Mouse (Mus musculus) stomach, embryonic 16.5 days (tissue): Measurements from ENCODE around the gene Pigk. TPM values are rescaled to one million over a fixed set of nuclear protein-coding genes. Genes with fewer than 3 reads are reported as not detected.

Experiments used
- ATAC-seq: fragments of 200-750 bp; cut with Nextera tagmentation; 2 replicates; pipeline ENCODE4 v1.8.0; 2017; ENCODE audit warnings: moderate number of reproducible peaks, moderate TSS enrichment; ENCODE audit not compliant: insufficient read depth, low FRiP score
- H3K27ac ChIP-seq: fragments of 300-500 bp; sonication (generic); 2 replicates; pipeline ENCODE4 v1.5.1; 2014; ENCODE audit warnings: low read length
- H3K27me3 ChIP-seq: fragments of 300-500 bp; sonication (generic); 2 replicates; pipeline ENCODE4 v1.6.1; 2014; ENCODE audit warnings: low read length, control low read depth, mixed read lengths; ENCODE audit not compliant: control insufficient read depth, insufficient read depth
- H3K36me3 ChIP-seq: fragments of 300-500 bp; sonication (generic); 2 replicates; pipeline ENCODE4 v1.6.1; 2014; ENCODE audit warnings: low read length; ENCODE audit not compliant: control insufficient read depth, insufficient read depth
- H3K4me1 ChIP-seq: fragments of 300-500 bp; sonication (generic); 2 replicates; pipeline ENCODE4 v1.6.1; 2014; ENCODE audit warnings: low read length, control low read depth, mixed read lengths; ENCODE audit not compliant: control insufficient read depth, insufficient read depth
- H3K4me2 ChIP-seq: fragments of 300-500 bp; sonication (generic); 2 replicates; pipeline ENCODE4 v1.6.1; 2014; ENCODE audit warnings: low read depth, low read length, mixed read lengths
- H3K4me3 ChIP-seq: fragments of 300-500 bp; sonication (generic); replicated peaks from 2 replicates; pipeline ENCODE4 v1.5.1; 2014; ENCODE audit warnings: mild to moderate bottlenecking, low read length
- H3K9ac ChIP-seq: fragments of 300-500 bp; sonication (generic); 2 replicates; pipeline ENCODE4 v1.6.1; 2014; ENCODE audit warnings: low read length
- H3K9me3 ChIP-seq: fragments of 300-500 bp; sonication (generic); replicated peaks from 2 replicates; pipeline ENCODE4 v1.6.1; 2016; ENCODE audit warnings: low read length, control low read depth; ENCODE audit not compliant: control insufficient read depth
- WGBS: fragments of 180-500 bp; shearing (Covaris S2); extraction: QIAGEN DNeasy Blood & Tissue Kit; methylation state at CpG from one replicate; pipeline ENCODE4 v1.1.7; 2014; 5-methylcytosine and 5-hydroxymethylcytosine counted together
- polyA plus RNA-seq: library from polyadenylated mRNA; unstranded; fragments of >200 nt; fragmentation: Nextera tagmentation; extraction: Ambion mirVana; gene quantifications from 2 replicates; pipeline ENCODE4 v1.2.1, GENCODE M21; 2015

Pigk gene
- polyA plus RNA-seq, 1 experiment from 2014 or later = 39.0 TPM

- 69% methylated on average over 4 of the region's 4 CpGs for WGBS
- H3K4me2 ChIP-seq = no peak overlapping the region
- no peak overlapping the region for H3K9ac ChIP-seq
- H3K4me3 ChIP-seq = no peak overlapping the region
- H3K27me3 ChIP-seq = no peaks in the 10 kb centered on the region
- no peak for ATAC-seq
- H3K9me3 ChIP-seq = no peaks in the 10 kb centered on the region
- H3K4me1 ChIP-seq = 0 out of 2 replicates have a peak, but pooled peaks cover 4% of the 10 kb centered on the region
- H3K36me3 ChIP-seq = no peaks in the 10 kb centered on the region
- H3K27ac ChIP-seq = no peak overlapping the region
Observed at GRCm38 (mm10) chr3:152712957-152713356, 943 bp upstream of the Pigk start.

DNA sequence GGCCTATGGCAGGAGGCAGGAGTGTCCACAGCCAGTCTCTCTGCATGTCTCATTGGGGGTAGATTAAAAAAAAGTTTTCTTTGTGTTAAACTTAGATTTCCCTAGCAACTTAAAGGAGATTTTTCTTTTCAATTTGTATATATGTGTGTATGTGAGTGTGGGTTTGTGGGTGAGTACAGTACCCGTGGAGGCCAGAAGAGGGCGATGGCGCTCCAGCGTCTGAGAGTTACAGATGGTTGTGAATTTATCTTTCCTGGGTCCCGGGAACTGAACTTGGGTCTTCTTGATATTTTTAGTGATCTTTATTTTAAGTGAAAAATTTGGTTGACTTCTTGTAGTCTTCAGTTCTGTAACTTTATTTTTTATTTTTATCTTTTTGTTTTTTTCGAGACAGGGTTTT is 7.4 kb downstream of the Pigk start:
- H3K9ac ChIP-seq = no peak overlapping the region
- H3K27ac ChIP-seq = no peak overlapping the region
- 85% methylated on average over 6 of the region's 6 CpGs for WGBS
- no peaks in the 10 kb centered on the region for H3K4me1 ChIP-seq
- no peak for ATAC-seq
- peaks cover 5% of the 10 kb centered on the region; the same call in 1 of the 2 replicates for H3K36me3 ChIP-seq
- no peak overlapping the region for H3K4me2 ChIP-seq
- H3K9me3 ChIP-seq = no peaks in the 10 kb centered on the region
- H3K27me3 ChIP-seq = no peaks in the 10 kb centered on the region
- H3K4me3 ChIP-seq = no peak overlapping the region

- no peak overlapping the region for H3K9ac ChIP-seq
- no peaks in the 10 kb centered on the region for H3K4me1 ChIP-seq
- H3K36me3 ChIP-seq = peaks cover 5% of the 10 kb centered on the region; the same call in 1 of the 2 replicates
- no peak overlapping the region for H3K4me3 ChIP-seq
- no peak overlapping the region for H3K4me2 ChIP-seq
- H3K9me3 ChIP-seq = no peaks in the 10 kb centered on the region
- no peaks in the 10 kb centered on the region for H3K27me3 ChIP-seq
- no peak; the same call in 1 of the 2 replicates for ATAC-seq
- 63% methylated on average over 3 of the region's 3 CpGs for WGBS
- no peak overlapping the region for H3K27ac ChIP-seq
Observed at GRCm38 (mm10) chr3:152722836-152723235, 8.9 kb downstream of the Pigk start.

- Histone ChIP-seq H3K27ac (no peak overlapping the region), H3K36me3 (peaks cover 5% of the 10 kb centered on the region; the same call in 1 of the 2 replicates), H3K4me1 (no peaks in the 10 kb centered on the region), H3K4me2 (no peak overlapping the region), H3K9me3 (no peaks in the 10 kb centered on the region), H3K27me3 (no peaks in the 10 kb centered on the region), H3K4me3 (no peak overlapping the region), H3K9ac (no peak overlapping the region)
- WGBS = 86% methylated on average over 9 of the region's 9 CpGs
- ATAC-seq = no peak
Observed at GRCm38 (mm10) chr3:152724446-152724845, 10.5 kb downstream of the Pigk start.

DNA sequence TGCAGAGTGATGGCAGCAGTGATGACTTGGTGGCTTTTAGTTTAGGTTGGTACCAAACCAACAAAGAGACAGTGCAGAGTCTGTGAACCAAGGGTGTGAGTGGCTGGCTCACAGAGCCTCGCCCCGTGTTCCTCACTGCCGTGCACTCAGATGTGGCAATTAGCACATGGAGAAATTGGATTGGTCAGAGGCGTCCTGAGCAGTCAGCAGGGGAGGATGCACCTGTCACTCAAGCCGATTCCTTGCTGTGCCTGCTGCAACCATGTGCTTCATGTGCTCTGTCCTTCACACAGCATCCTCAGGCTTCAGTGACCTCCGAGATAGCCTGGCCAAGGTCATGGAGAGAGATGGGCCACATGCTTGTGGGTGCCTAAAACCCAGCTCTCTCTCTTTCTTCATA is 14.3 kb downstream of the Pigk start:
- no peaks in the 10 kb centered on the region for H3K4me1 ChIP-seq
- H3K9me3 ChIP-seq = no peaks in the 10 kb centered on the region
- WGBS = 76% methylated on average over 6 of the region's 6 CpGs

GRCm38 (mm10) chr3:152733011-152733410 is 19.1 kb downstream of the Pigk start:
- 97% methylated on average over 4 of the region's 4 CpGs for WGBS
- Histone ChIP-seq H3K9ac (no peak overlapping the region), H3K27me3 (no peaks in the 10 kb centered on the region), H3K4me3 (no peak overlapping the region), H3K9me3 (no peaks in the 10 kb centered on the region), H3K27ac (no peak overlapping the region), H3K4me1 (no peaks in the 10 kb centered on the region), H3K36me3 (no peaks in the 10 kb centered on the region), H3K4me2 (no peak overlapping the region)
- no peak for ATAC-seq

More for the DNA sequence above, 14.3 kb downstream of the Pigk start:
- H3K4me2 ChIP-seq = no peak overlapping the region
- no peak overlapping the region for H3K27ac ChIP-seq
- H3K27me3 ChIP-seq = no peaks in the 10 kb centered on the region
- no peak for ATAC-seq
- H3K9ac ChIP-seq = no peak overlapping the region
- peaks cover 2% of the 10 kb centered on the region; the same call in 1 of the 2 replicates for H3K36me3 ChIP-seq
- H3K4me3 ChIP-seq = no peak overlapping the region

DNA sequence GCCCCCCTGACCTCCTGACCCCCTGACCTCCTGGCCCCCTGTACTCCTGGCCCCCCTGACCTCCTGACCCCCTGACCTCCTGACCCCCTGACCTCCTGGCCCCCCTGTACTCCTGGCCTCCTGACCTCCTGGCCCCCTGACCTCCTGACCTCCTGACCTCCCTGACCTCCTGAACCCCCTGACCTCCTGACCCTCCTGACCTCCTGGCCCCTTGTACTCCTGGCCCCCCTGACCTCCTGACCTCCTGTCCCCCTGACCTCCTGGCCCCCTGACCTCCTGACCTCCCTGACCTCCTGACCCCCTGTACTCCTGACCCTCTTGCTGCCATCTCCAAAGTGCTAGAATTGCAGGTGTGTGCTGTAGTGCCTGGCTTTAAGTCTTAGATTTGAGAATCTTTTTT is 19.6 kb downstream of the Pigk start:
- Histone ChIP-seq H3K27me3 (no peaks in the 10 kb centered on the region), H3K36me3 (no peaks in the 10 kb centered on the region), H3K9me3 (no peaks in the 10 kb centered on the region), H3K4me2 (no peak overlapping the region), H3K4me3 (no peak overlapping the region), H3K27ac (no peak overlapping the region), H3K9ac (no peak overlapping the region), H3K4me1 (no peaks in the 10 kb centered on the region)
- no peak for ATAC-seq

DNA sequence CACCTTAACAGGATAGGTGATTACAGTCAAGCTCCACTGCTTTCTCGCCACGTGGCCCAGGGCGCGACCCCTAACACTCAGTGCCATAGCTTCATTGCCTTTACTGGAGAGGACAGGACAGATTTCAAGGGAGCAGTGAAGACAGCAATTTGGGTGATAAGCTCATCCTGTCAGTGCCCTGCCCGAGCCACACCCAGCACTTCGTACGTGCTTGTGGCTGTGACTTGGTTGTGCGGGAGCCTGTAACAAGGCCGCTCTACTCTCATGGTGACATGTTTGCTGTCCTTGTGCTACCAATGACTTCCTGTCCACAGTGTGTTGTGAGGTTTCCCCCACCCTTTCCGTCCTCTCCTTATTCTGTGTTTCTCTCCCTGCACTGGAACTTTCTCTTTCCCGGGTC is 20.2 kb downstream of the Pigk start:
- H3K9ac ChIP-seq = no peak overlapping the region
- H3K4me3 ChIP-seq = no peak overlapping the region
- no peak overlapping the region for H3K27ac ChIP-seq
- H3K36me3 ChIP-seq = no peaks in the 10 kb centered on the region
- H3K9me3 ChIP-seq = no peaks in the 10 kb centered on the region
- no peaks in the 10 kb centered on the region for H3K4me1 ChIP-seq
- ATAC-seq = no peak
- no peaks in the 10 kb centered on the region for H3K27me3 ChIP-seq
- 87% methylated on average over 11 of the region's 11 CpGs for WGBS
- H3K4me2 ChIP-seq = no peak overlapping the region

DNA sequence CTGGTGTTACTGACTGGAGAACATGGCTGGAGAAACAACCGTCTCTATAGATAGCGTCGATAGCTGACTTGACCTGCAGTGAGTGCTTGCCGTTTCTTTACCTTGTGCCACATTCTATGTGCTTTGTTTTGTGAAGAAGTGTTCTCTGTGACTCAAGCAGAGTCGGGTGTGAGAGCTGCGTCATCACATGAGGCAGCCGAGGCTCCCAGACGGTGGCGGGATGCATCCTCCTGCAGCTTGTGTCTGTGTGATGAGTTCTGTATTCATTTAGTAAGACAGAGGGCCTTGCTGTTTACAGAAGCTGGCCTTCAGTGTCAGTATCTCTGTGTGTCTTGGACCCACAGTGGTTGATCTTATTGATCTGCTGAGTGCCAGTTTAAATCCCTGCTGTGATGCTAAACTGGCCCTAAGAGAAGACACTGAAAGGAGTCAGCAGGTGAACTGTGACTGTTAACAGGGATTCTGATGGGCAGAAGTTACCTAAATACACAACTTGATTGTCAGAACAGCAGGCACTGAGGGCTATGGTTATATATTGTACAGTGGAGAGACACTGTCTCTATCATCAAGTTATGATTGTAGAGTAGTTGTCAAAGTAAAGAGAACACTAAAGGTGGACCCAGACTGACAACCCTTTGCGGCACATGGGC is 21.8 kb downstream of the Pigk start:
- no peak for ATAC-seq
- no peaks in the 10 kb centered on the region for H3K27me3 ChIP-seq
- H3K4me2 ChIP-seq = no peak overlapping the region
- no peak overlapping the region for H3K9ac ChIP-seq
- no peak overlapping the region for H3K27ac ChIP-seq
- no peaks in the 10 kb centered on the region for H3K4me1 ChIP-seq
- WGBS = 57% methylated on average over 10 of the region's 10 CpGs
- no peaks in the 10 kb centered on the region for H3K9me3 ChIP-seq
- H3K4me3 ChIP-seq = no peak overlapping the region
- H3K36me3 ChIP-seq = no peaks in the 10 kb centered on the region
